Mouse (Mus musculus) neural tube, embryonic 11.5 days (tissue): ENCODE measurements at regions not wholly inside any gene's neighbourhood (a gene's known extent, or its start where the extent isn't known, plus 50 kb on each side); places are given as distances from the start of the nearest gene placed in this dataset.

ENCODE experiments used
- ATAC-seq: fragments of 200-750 bp; cut with Nextera tagmentation; 2 replicates; pipeline ENCODE4 v1.8.0; 2017; ENCODE audit warnings: moderate number of reproducible peaks, mild to moderate bottlenecking, moderate TSS enrichment, moderate library complexity; ENCODE audit not compliant: insufficient read depth, low FRiP score, low TSS enrichment
- DNase-seq: peaks from one replicate; pipeline ENCODE4 v3.0.0-alpha.2; 2015; ENCODE audit warnings: low spot score
- H3K27ac ChIP-seq: fragments of 300-500 bp; sonication (generic); 2 replicates; pipeline ENCODE4 v1.5.1; 2014; ENCODE audit warnings: low read depth, mild to moderate bottlenecking, low read length
- H3K27me3 ChIP-seq: fragments of 300-500 bp; sonication (generic); 2 replicates; pipeline ENCODE4 v1.6.1; 2014; ENCODE audit warnings: mild to moderate bottlenecking, low read length, mixed read lengths; ENCODE audit not compliant: control insufficient read depth, insufficient read depth
- H3K36me3 ChIP-seq: fragments of 300-500 bp; sonication (generic); 2 replicates; pipeline ENCODE4 v1.6.1; 2014; ENCODE audit warnings: mild to moderate bottlenecking, low read length, moderate library complexity, mixed read lengths; ENCODE audit not compliant: control insufficient read depth, insufficient read depth
- H3K4me1 ChIP-seq: fragments of 300-500 bp; sonication (generic); 2 replicates; pipeline ENCODE4 v1.6.1; 2014; ENCODE audit warnings: low read length, mixed read lengths; ENCODE audit not compliant: control insufficient read depth, insufficient read depth
- H3K4me2 ChIP-seq: fragments of 300-500 bp; sonication (generic); 2 replicates; pipeline ENCODE4 v1.6.1; 2014; ENCODE audit warnings: low read depth, mild to moderate bottlenecking, moderate library complexity
- H3K4me3 ChIP-seq: fragments of 300-500 bp; sonication (generic); 2 replicates; pipeline ENCODE4 v1.5.1; 2014; ENCODE audit warnings: low read depth, low read length
- H3K9ac ChIP-seq: fragments of 300-500 bp; sonication (generic); 2 replicates; pipeline ENCODE4 v1.6.1; 2014; ENCODE audit warnings: mild to moderate bottlenecking, low read length
- H3K9me3 ChIP-seq: fragments of 300-500 bp; sonication (generic); 2 replicates; pipeline ENCODE4 v1.6.1; 2016; ENCODE audit warnings: low read length; ENCODE audit not compliant: control insufficient read depth
- WGBS: fragments of 180-500 bp; shearing (Covaris S2); extraction: QIAGEN DNeasy Blood & Tissue Kit; methylation state at CpG from one replicate; pipeline ENCODE4 v1.1.7; 2014; 5-methylcytosine and 5-hydroxymethylcytosine counted together

DNA sequence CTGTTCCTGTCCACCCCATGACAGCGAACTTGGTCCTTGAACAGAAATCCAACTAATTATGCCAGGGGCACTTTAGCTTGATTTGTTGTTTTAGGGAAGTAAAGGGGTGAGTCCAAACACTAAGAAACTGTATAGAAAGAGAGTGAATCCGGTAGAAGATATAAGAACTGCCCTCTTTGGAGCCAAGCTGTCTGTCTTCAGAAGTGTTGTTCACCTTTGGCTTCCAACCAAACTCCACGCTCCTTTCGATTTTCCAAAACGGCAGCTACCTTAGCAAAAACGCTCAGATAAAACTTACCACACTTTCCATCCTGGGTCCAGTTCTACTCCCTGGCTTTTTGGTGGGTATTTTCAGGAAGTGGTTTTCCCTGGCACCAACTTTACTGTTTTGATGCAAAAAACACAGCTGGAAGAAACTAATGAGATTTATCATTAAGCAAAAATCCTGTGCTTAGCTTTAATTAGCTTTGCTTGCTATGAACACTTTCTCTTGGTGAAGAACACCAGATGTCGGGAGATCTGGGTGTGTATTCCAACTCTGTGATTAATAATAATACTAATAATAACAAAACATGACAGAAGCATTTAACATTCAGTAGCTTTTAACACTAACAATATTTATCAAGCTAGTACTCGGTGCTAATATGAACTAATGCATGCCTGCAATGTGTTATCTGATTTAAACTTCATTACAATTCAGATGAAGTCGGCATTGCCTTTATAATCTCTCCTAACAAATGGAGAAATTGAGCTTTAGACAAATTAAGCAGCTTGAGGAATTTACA is 365.3 kb downstream of the Ets1 start:
- Histone ChIP-seq H3K4me1 (no peaks in the 10 kb centered on the region), H3K27me3 (no peaks in the 10 kb centered on the region), H3K4me3 (no peak overlapping the region), H3K9ac (no peak overlapping the region), H3K36me3 (no peaks in the 10 kb centered on the region), H3K27ac (no peak overlapping the region), H3K9me3 (no peaks in the 10 kb centered on the region; the same call in 1 of the 2 replicates), H3K4me2 (no peak overlapping the region)
- DNase-seq (no peak), ATAC-seq (no peak)
- WGBS, result 73% methylated on average over 9 of the region's 9 CpGs

GRCm38 (mm10) chr9:33003880-33004279 is 367.9 kb downstream of the Ets1 start:
- H3K27me3 ChIP-seq, result no peaks in the 10 kb centered on the region
- no peak for DNase-seq
- 76% methylated on average over 1 of the region's 1 CpGs for WGBS
- H3K9me3 ChIP-seq, result no peaks in the 10 kb centered on the region
- no peak for ATAC-seq
- no peak overlapping the region for H3K4me3 ChIP-seq
- no peak overlapping the region for H3K9ac ChIP-seq
- no peaks in the 10 kb centered on the region for H3K4me1 ChIP-seq
- no peak overlapping the region for H3K4me2 ChIP-seq
- H3K36me3 ChIP-seq, result no peaks in the 10 kb centered on the region
- H3K27ac ChIP-seq, result no peak overlapping the region

- Histone ChIP-seq H3K9me3 (no peaks in the 10 kb centered on the region), H3K4me2 (no peak overlapping the region), H3K27ac (no peak overlapping the region), H3K4me1 (no peaks in the 10 kb centered on the region), H3K4me3 (no peak overlapping the region), H3K27me3 (no peaks in the 10 kb centered on the region), H3K36me3 (no peaks in the 10 kb centered on the region), H3K9ac (no peak overlapping the region)
- no peak for ATAC-seq
- DNase-seq, result no peak
- 92% methylated on average over 3 of the region's 3 CpGs for WGBS
These were observed 368.5 kb downstream of the Ets1 start for GRCm38 (mm10) chr9:33004536-33004935.

- DNase-seq, result no peak
- H3K27me3 ChIP-seq, result no peaks in the 10 kb centered on the region
These were observed 371.5 kb downstream of the Ets1 start for GRCm38 (mm10) chr9:33007456-33008063.

GRCm38 (mm10) chr9:33011241-33011640 is 375.2 kb downstream of the Ets1 start:
- Histone ChIP-seq H3K27ac (no peak overlapping the region), H3K9me3 (no peaks in the 10 kb centered on the region), H3K4me1 (no peaks in the 10 kb centered on the region), H3K27me3 (no peaks in the 10 kb centered on the region), H3K36me3 (no peaks in the 10 kb centered on the region), H3K4me3 (no peak overlapping the region), H3K9ac (no peak overlapping the region), H3K4me2 (no peak overlapping the region)
- ATAC-seq (no peak), DNase-seq (no peak)

More at GRCm38 (mm10) chr9:33007456-33008063, 371.5 kb downstream of the Ets1 start:
- Histone ChIP-seq H3K27ac (no peak overlapping the region), H3K36me3 (no peaks in the 10 kb centered on the region), H3K9me3 (no peaks in the 10 kb centered on the region), H3K4me3 (no peak overlapping the region), H3K9ac (no peak overlapping the region), H3K4me1 (no peaks in the 10 kb centered on the region), H3K4me2 (no peak overlapping the region)
- no peak for ATAC-seq
- 62% methylated on average over 3 of the region's 3 CpGs for WGBS

DNA sequence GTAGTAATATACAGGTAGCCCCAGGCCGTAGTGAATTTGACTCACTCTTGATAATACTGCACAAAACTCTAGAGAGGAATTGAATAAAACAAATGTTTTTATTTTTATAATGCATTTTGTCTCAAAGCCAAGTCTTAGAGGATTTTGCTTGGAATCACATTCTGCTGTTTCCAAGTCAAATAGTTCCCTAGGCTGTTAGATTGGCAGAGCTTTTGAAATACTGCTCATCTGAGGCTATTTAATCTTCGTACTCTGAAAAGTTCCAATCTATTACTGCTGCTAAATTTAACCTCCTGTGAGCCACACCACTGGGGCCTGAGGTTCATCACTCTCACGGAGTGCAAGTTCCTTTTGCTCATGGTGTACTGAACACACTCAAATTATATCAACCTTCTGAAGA is 399.4 kb downstream of the Ets1 start:
- H3K9me3 ChIP-seq, result no peaks in the 10 kb centered on the region
- H3K27ac ChIP-seq, result no peak overlapping the region
- H3K27me3 ChIP-seq, result no peaks in the 10 kb centered on the region
- H3K4me3 ChIP-seq, result no peak overlapping the region
- H3K4me2 ChIP-seq, result no peak overlapping the region
- DNase-seq (no peak), ATAC-seq (no peak)
- 80% methylated on average over 3 of the region's 3 CpGs for WGBS
- no peaks in the 10 kb centered on the region for H3K36me3 ChIP-seq
- no peaks in the 10 kb centered on the region for H3K4me1 ChIP-seq
- H3K9ac ChIP-seq, result no peak overlapping the region

- Histone ChIP-seq H3K4me1 (no peaks in the 10 kb centered on the region), H3K27ac (no peak overlapping the region), H3K27me3 (no peaks in the 10 kb centered on the region), H3K9ac (no peak overlapping the region), H3K9me3 (no peaks in the 10 kb centered on the region), H3K36me3 (no peaks in the 10 kb centered on the region), H3K4me3 (no peak overlapping the region), H3K4me2 (no peak overlapping the region)
- no peak for ATAC-seq
- WGBS, result 67% methylated on average over 4 of the region's 4 CpGs
- DNase-seq, result no peak
These were observed 403.3 kb downstream of the Ets1 start for GRCm38 (mm10) chr9:33039221-33039790.

GRCm38 (mm10) chr9:33050789-33051188 is 414.8 kb downstream of the Ets1 start:
- Histone ChIP-seq H3K9me3 (no peaks in the 10 kb centered on the region), H3K4me3 (no peak overlapping the region), H3K36me3 (no peaks in the 10 kb centered on the region), H3K4me1 (no peaks in the 10 kb centered on the region), H3K9ac (no peak overlapping the region), H3K4me2 (no peak overlapping the region), H3K27me3 (no peaks in the 10 kb centered on the region), H3K27ac (no peak overlapping the region)
- WGBS, result 94% methylated on average over 4 of the region's 4 CpGs
- DNase-seq (no peak), ATAC-seq (no peak)
